Mouse (Mus musculus) heart, postnatal 0 days (tissue): ENCODE measurements around the gene Adamts12. TPM values are rescaled to one million over a fixed set of nuclear protein-coding genes. Genes with fewer than 3 reads are reported as not detected.

Experiments
- ATAC-seq: fragments of 200-750 bp; cut with Nextera tagmentation; 2 replicates; pipeline ENCODE4 v1.8.0; 2017; ENCODE audit warnings: low read depth, moderate number of reproducible peaks, moderate library complexity; ENCODE audit not compliant: insufficient read depth
- DNase-seq: peaks from one replicate; pipeline ENCODE4 v3.0.0-alpha.2; 2016; ENCODE audit warnings: low spot score
- H3K27ac ChIP-seq: fragments of 300-500 bp; sonication (generic); 2 replicates; pipeline ENCODE4 v1.5.1; 2014; ENCODE audit warnings: low read depth, mild to moderate bottlenecking
- H3K27me3 ChIP-seq: fragments of 300-500 bp; sonication (generic); 2 replicates; pipeline ENCODE4 v1.6.1; 2014; ENCODE audit warnings: low read length, mixed read lengths; ENCODE audit not compliant: control insufficient read depth, insufficient read depth
- H3K36me3 ChIP-seq: fragments of 300-500 bp; sonication (generic); replicated peaks from 2 replicates; pipeline ENCODE4 v1.6.1; 2014; ENCODE audit warnings: low read length, mixed read lengths; ENCODE audit not compliant: control insufficient read depth, insufficient read depth
- H3K4me1 ChIP-seq: fragments of 300-500 bp; sonication (generic); 2 replicates; pipeline ENCODE4 v1.6.1; 2014; ENCODE audit warnings: antibody characterized with exemption; ENCODE audit not compliant: control insufficient read depth, insufficient read depth
- H3K4me2 ChIP-seq: fragments of 300-500 bp; sonication (generic); 2 replicates; pipeline ENCODE4 v1.6.1; 2014; ENCODE audit warnings: low read depth, mild to moderate bottlenecking, low read length, moderate library complexity
- H3K4me3 ChIP-seq: fragments of 300-500 bp; sonication (generic); 2 replicates; pipeline ENCODE4 v1.5.1; 2014; ENCODE audit warnings: low read depth, low read length
- H3K9ac ChIP-seq: fragments of 300-500 bp; sonication (generic); replicated peaks from 2 replicates; pipeline ENCODE4 v1.6.1; 2014; ENCODE audit warnings: low read depth, low read length, mixed read lengths
- H3K9me3 ChIP-seq: fragments of 300-500 bp; sonication (generic); replicated peaks from 2 replicates; pipeline ENCODE4 v1.6.1; 2016; ENCODE audit warnings: low read length; ENCODE audit not compliant: control insufficient read depth
- CTCF ChIP-seq: IDR thresholded peaks from 2 replicates; pipeline ENCODE4 v1.5.1; 2016; ENCODE audit warnings: antibody characterized with exemption, control low read depth, low read depth
- EP300 ChIP-seq: IDR thresholded peaks from 2 replicates; pipeline ENCODE4 v1.6.1; 2016; ENCODE audit warnings: antibody characterized with exemption, low read depth
- WGBS: fragments of 180-500 bp; shearing (Covaris S2); extraction: QIAGEN DNeasy Blood & Tissue Kit; methylation state at CpG from one replicate; pipeline ENCODE4 v1.1.7; 2014; 5-methylcytosine and 5-hydroxymethylcytosine counted together
- polyA plus RNA-seq: library from polyadenylated mRNA; unstranded; fragments of >200 nt; fragmentation: Nextera tagmentation; extraction: Ambion mirVana; gene quantifications from 2 replicates; pipeline ENCODE4 v1.2.1, GENCODE M21; 2015
- total RNA-seq: library from RNA; depleted of rRNA; stranded (reverse); fragments of >200 nt; gene quantifications from 2 replicates; pipeline ENCODE4 v1.2.3, GENCODE M21; 2014; ENCODE audit warnings: low replicate concordance

Adamts12 gene
- total and polyA plus RNA-seq, 2 experiments from 2014 or later, result 1.1 to 6.4 TPM

GRCm38 (mm10) chr15:11317077-11317476 lies 252.5 kb downstream of the Adamts12 start:
- Histone ChIP-seq H3K4me2 (no peak overlapping the region), H3K9ac (no peak overlapping the region), H3K27ac (no peak overlapping the region), H3K9me3 (no peaks in the 10 kb centered on the region), H3K4me3 (no peak overlapping the region), H3K36me3 (no peaks in the 10 kb centered on the region), H3K4me1 (no peaks in the 10 kb centered on the region), H3K27me3 (no peaks in the 10 kb centered on the region)
- ATAC-seq (no peak), DNase-seq (no peak)
- 38% methylated on average over 3 of the region's 3 CpGs for WGBS
- TF ChIP-seq CTCF, result no peak
- TF ChIP-seq EP300, result no peak

GRCm38 (mm10) chr15:11320481-11320880 lies 255.9 kb downstream of the Adamts12 start:
- DNase-seq (peak; percentile 11), ATAC-seq (no peak)
- Histone ChIP-seq H3K9ac (no peak overlapping the region), H3K27me3 (no peaks in the 10 kb centered on the region), H3K27ac (no peak overlapping the region), H3K36me3 (no peaks in the 10 kb centered on the region), H3K9me3 (no peaks in the 10 kb centered on the region), H3K4me2 (no peak overlapping the region), H3K4me3 (no peak overlapping the region), H3K4me1 (no peaks in the 10 kb centered on the region)
- WGBS, result 26% methylated on average over 8 of the region's 8 CpGs
- peak; percentile 76 for TF ChIP-seq CTCF
- TF ChIP-seq EP300, result no peak

GRCm38 (mm10) chr15:11339467-11340180 lies 275.0 kb downstream of the Adamts12 start:
- no peaks in the 10 kb centered on the region for H3K36me3 ChIP-seq
- no peaks in the 10 kb centered on the region for H3K27me3 ChIP-seq
- no peak for ATAC-seq
- no peak overlapping the region for H3K27ac ChIP-seq
- no peaks in the 10 kb centered on the region for H3K9me3 ChIP-seq
- no peak overlapping the region for H3K4me2 ChIP-seq
- TF ChIP-seq EP300, result no peak
- no peak for TF ChIP-seq CTCF
- H3K4me3 ChIP-seq, result no peak overlapping the region
- no peak for DNase-seq
- WGBS, result 81% methylated on average over 7 of the region's 7 CpGs
- no peaks in the 10 kb centered on the region for H3K4me1 ChIP-seq
- H3K9ac ChIP-seq, result no peak overlapping the region

- 66% methylated on average over 3 of the region's 3 CpGs for WGBS
- no peaks in the 10 kb centered on the region for H3K4me1 ChIP-seq
- no peak for TF ChIP-seq CTCF
- no peak for TF ChIP-seq EP300
- H3K27ac ChIP-seq, result no peak overlapping the region
- H3K4me2 ChIP-seq, result no peak overlapping the region
- DNase-seq, result no peak
- no peak for ATAC-seq
- no peak overlapping the region for H3K9ac ChIP-seq
- no peaks in the 10 kb centered on the region for H3K27me3 ChIP-seq
- no peaks in the 10 kb centered on the region for H3K36me3 ChIP-seq
- no peak overlapping the region for H3K4me3 ChIP-seq
- no peaks in the 10 kb centered on the region for H3K9me3 ChIP-seq
These were observed 291.3 kb downstream of the Adamts12 start for GRCm38 (mm10) chr15:11355865-11356264.

- no peaks in the 10 kb centered on the region for H3K9me3 ChIP-seq
- H3K4me2 ChIP-seq, result no peak overlapping the region
- no peaks in the 10 kb centered on the region for H3K36me3 ChIP-seq
- H3K9ac ChIP-seq, result no peak overlapping the region
- ATAC-seq, result no peak
- no peak for DNase-seq
- H3K27ac ChIP-seq, result no peak overlapping the region
- no peaks in the 10 kb centered on the region for H3K4me1 ChIP-seq
- no peak overlapping the region for H3K4me3 ChIP-seq
- TF ChIP-seq EP300 (no peak), CTCF (no peak)
- 91% methylated on average over 2 of the region's 2 CpGs for WGBS
- no peaks in the 10 kb centered on the region for H3K27me3 ChIP-seq
These were observed 292.9 kb downstream of the Adamts12 start for GRCm38 (mm10) chr15:11357501-11357900.

GRCm38 (mm10) chr15:11360888-11361287 lies 296.3 kb downstream of the Adamts12 start:
- H3K4me3 ChIP-seq, result no peak overlapping the region
- 77% methylated on average over 1 of the region's 1 CpGs for WGBS
- DNase-seq (no peak), ATAC-seq (no peak)
- H3K9ac ChIP-seq, result no peak overlapping the region
- H3K36me3 ChIP-seq, result no peaks in the 10 kb centered on the region
- no peak overlapping the region for H3K4me2 ChIP-seq
- H3K27ac ChIP-seq, result no peak overlapping the region
- no peaks in the 10 kb centered on the region for H3K27me3 ChIP-seq
- H3K9me3 ChIP-seq, result no peaks in the 10 kb centered on the region
- TF ChIP-seq CTCF (no peak), EP300 (no peak)
- H3K4me1 ChIP-seq, result no peaks in the 10 kb centered on the region
